Mouse (Mus musculus) lung, adult 2 months (tissue): ENCODE data around the gene Mthfr. TPM values are rescaled to one million over a fixed set of nuclear protein-coding genes. Genes with fewer than 3 reads are reported as not detected.

Source experiments
- DNase-seq: peaks from one replicate; pipeline ENCODE4 v3.0.0; 2022
- H3K4me1 ChIP-seq: fragments of 200-500 bp; 2 replicates; pipeline ENCODE4 v1.6.1; 2011; ENCODE audit warnings: low read length; ENCODE audit not compliant: control insufficient read depth, insufficient read depth
- H3K4me3 ChIP-seq: fragments of 200-500 bp; replicated peaks from 2 replicates; pipeline ENCODE3; 2011; ENCODE audit warnings: low read depth, mild to moderate bottlenecking, control low read depth, low read length; ENCODE audit errors: extremely low read depth
- CTCF ChIP-seq: fragments of 200-500 bp; IDR thresholded peaks from 2 replicates; pipeline ENCODE4 v1.5.1; 2011; ENCODE audit warnings: mild to moderate bottlenecking, low read length, control low read depth; ENCODE audit not compliant: insufficient read depth
- POLR2A ChIP-seq: fragments of 200-500 bp; IDR thresholded peaks from 2 replicates; pipeline ENCODE4 v1.6.1; 2011; ENCODE audit warnings: low read depth, mild to moderate bottlenecking, control low read depth, low read length, borderline replicate concordance; ENCODE audit errors: extremely low read depth
- WGBS: fragments of 180-500 bp; shearing (Covaris S2); methylation state at CpG from one replicate; pipeline ENCODE4 v1.1.7; 2018; 5-methylcytosine and 5-hydroxymethylcytosine counted together
- polyA plus RNA-seq: library from polyadenylated mRNA; depleted of rRNA; stranded (reverse); fragments of >200 nt; gene quantifications from 2 replicates; pipeline ENCODE4 v1.2.3, GENCODE M21; 2012; rRNA removed

Gene Mthfr
- polyA plus RNA-seq, 1 experiment: 38.9 TPM

- TF ChIP-seq POLR2A (no peak), CTCF (peak; percentile 35; the same call in 1 of the 2 replicates)
- DNase-seq: peak; percentile 40
- WGBS: 20% methylated on average over 29 of the region's 29 CpGs
- Histone ChIP-seq H3K4me1 (no peaks in the 10 kb centered on the region), H3K4me3 (peak overlapping the region; percentile 54)
Measured at GRCm38 (mm10) chr4:148101801-148102527, 63.1 kb downstream of the Mthfr start.

DNA sequence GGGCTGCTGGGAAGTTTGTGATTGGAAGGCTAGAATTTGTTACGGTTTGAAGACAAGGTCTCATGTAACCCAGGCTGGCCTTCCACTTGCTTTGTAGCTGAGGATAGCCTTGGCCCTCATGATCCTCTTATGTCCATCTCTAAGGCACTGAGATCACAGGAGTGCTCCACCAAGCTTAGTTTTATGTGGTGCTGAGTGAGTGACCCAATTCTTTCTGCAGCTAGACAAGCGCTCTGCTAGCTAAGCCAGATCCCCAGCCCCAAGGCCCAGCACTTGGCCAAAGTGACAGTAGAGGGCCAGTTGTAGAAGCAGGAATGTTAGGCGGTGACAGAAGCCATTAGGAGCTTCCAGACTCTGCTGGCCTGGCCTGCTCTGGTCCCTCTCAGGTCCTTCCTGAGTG, 65.3 kb downstream of the Mthfr start:
- DNase-seq: no peak
- no peak for TF ChIP-seq CTCF
- WGBS: 84% methylated on average over 3 of the region's 3 CpGs
- Histone ChIP-seq H3K4me1 (no peaks in the 10 kb centered on the region), H3K4me3 (no peak overlapping the region)

GRCm38 (mm10) chr4:148107621-148108291, 68.9 kb downstream of the Mthfr start:
- no peaks in the 10 kb centered on the region for H3K4me1 ChIP-seq
- WGBS: 31% methylated on average over 22 of the region's 22 CpGs
- no peak overlapping the region for H3K4me3 ChIP-seq
- TF ChIP-seq POLR2A (no peak), CTCF (no peak)
- no peak for DNase-seq

DNA sequence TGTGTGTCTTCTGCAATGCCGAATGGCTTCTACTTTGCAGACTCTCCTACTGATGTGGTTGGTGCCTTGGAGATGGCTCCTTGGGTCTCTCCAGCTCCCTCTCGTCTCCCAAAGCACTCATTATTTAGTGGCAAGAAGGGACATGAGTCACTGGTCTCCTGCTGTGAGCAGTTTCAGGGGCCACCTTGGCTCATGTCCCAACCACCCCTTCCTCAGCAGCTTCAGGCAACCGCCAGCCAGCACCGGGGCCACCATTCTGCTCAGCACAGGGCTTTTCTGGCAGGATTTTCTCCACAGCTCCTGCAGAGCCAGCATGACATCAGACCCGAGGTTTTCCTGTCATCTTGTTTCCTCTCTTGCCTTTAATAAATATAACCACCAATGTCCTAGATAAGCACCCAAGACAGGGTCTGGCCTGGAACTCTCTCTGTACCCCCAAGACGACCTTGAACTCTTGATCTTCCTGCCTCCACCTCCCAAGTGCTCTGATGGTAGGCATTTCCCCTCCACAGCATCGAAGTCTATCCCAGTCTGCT, 69.8 kb downstream of the Mthfr start:
- H3K4me1 ChIP-seq: no peaks in the 10 kb centered on the region
- DNase-seq: no peak
- TF ChIP-seq CTCF (no peak), POLR2A (no peak)
- WGBS: 32% methylated on average over 7 of the region's 7 CpGs
- no peak overlapping the region for H3K4me3 ChIP-seq

Other genes with a start within 250 kb of the Mthfr start
- 0.37 and 1.5 TPM in 2 replicates for gene Zfp984, start 229.3 kb upstream of the Mthfr start, polyA plus RNA-seq
- 0.67 and 1.1 TPM in 2 replicates for gene Zfp933, start 190.7 kb upstream of the Mthfr start, polyA plus RNA-seq
- gene Miip, start 170.3 kb upstream of the Mthfr start, polyA plus RNA-seq: 45.1 and 70.3 TPM in 2 replicates
- 0.84 and 1.9 TPM in 2 replicates for gene Fv1, start 170.1 kb upstream of the Mthfr start, polyA plus RNA-seq
- 36.5 and 52.2 TPM in 2 replicates for gene Mfn2, start 134.4 kb upstream of the Mthfr start, polyA plus RNA-seq
- 45.0 and 62.2 TPM in 2 replicates for gene Plod1, start 102.3 kb upstream of the Mthfr start, polyA plus RNA-seq
- gene 2510039O18Rik, start 98.2 kb upstream of the Mthfr start, polyA plus RNA-seq: 84.1 and 97.5 TPM in 2 replicates
- not detected in 2 replicates for gene Nppb, start 53.3 kb upstream of the Mthfr start, polyA plus RNA-seq
- 31.3 and 55.1 TPM in 2 replicates for gene Nppa, start 38.4 kb upstream of the Mthfr start, polyA plus RNA-seq
- 14.1 and 14.9 TPM in 2 replicates for gene Clcn6, start 256 bp upstream of the Mthfr start, polyA plus RNA-seq
- 50.1 and 56.8 TPM in 2 replicates for gene Agtrap, start 49.0 kb downstream of the Mthfr start, polyA plus RNA-seq
- gene Mad2l2, start 91.3 kb downstream of the Mthfr start, polyA plus RNA-seq: 26.9 and 30.8 TPM in 2 replicates
- 0.15 and 0.59 TPM in 2 replicates for gene Draxin, start 91.6 kb downstream of the Mthfr start, polyA plus RNA-seq
- 64.5 and 84.4 TPM in 2 replicates for gene Fbxo6, start 113.1 kb downstream of the Mthfr start, polyA plus RNA-seq
- gene Fbxo44, start 121.4 kb downstream of the Mthfr start, polyA plus RNA-seq: 13.3 and 21.5 TPM in 2 replicates
- gene Fbxo2, start 121.5 kb downstream of the Mthfr start, polyA plus RNA-seq: 1.9 and 2.6 TPM in 2 replicates
- gene Disp3, start 248.9 kb downstream of the Mthfr start, polyA plus RNA-seq: 0.03 TPM in 1 of 2 replicates, not detected in the other